Mouse (Mus musculus) hindbrain, embryonic 14.5 days (tissue): ENCODE results near the gene Slc4a1ap. TPM values are rescaled to one million over a fixed set of nuclear protein-coding genes. Genes with fewer than 3 reads are reported as not detected.
A peak's percentile ranks its signal among the peaks of the same experiment; 100 is the strongest.
"Not testable (repeated sequence)": the region's sequence is repeated elsewhere in the genome, so short reads cannot be mapped to it uniquely, and the experiment has no call there.

Source experiments
- ATAC-seq: fragments of 200-750 bp; cut with Nextera tagmentation; 2 replicates; pipeline ENCODE4 v1.8.0; 2017; ENCODE audit warnings: moderate number of reproducible peaks, mild to moderate bottlenecking, moderate TSS enrichment, moderate library complexity; ENCODE audit not compliant: low FRiP score
- DNase-seq: peaks from one replicate; pipeline ENCODE4 v3.0.0-alpha.2; 2015; ENCODE audit warnings: low spot score
- H3K27ac ChIP-seq: fragments of 300-500 bp; sonication (generic); 2 replicates; pipeline ENCODE4 v1.5.1; 2014; ENCODE audit warnings: mild to moderate bottlenecking, moderate library complexity
- H3K27me3 ChIP-seq: fragments of 300-500 bp; sonication (generic); 2 replicates; pipeline ENCODE4 v1.6.1; 2014; ENCODE audit warnings: mild to moderate bottlenecking, low read length, mixed read lengths; ENCODE audit not compliant: control insufficient read depth, insufficient read depth
- H3K36me3 ChIP-seq: fragments of 300-500 bp; sonication (generic); replicated peaks from 2 replicates; pipeline ENCODE4 v1.6.1; 2014; ENCODE audit not compliant: control insufficient read depth, insufficient read depth
- H3K4me1 ChIP-seq: fragments of 300-500 bp; sonication (generic); replicated peaks from 2 replicates; pipeline ENCODE4 v1.6.1; 2014; ENCODE audit warnings: antibody characterized with exemption, low read length, mixed read lengths; ENCODE audit not compliant: control insufficient read depth, insufficient read depth
- H3K4me2 ChIP-seq: fragments of 300-500 bp; sonication (generic); replicated peaks from 2 replicates; pipeline ENCODE4 v1.6.1; 2014; ENCODE audit warnings: mild to moderate bottlenecking, moderate library complexity
- H3K4me3 ChIP-seq: fragments of 300-500 bp; sonication (generic); replicated peaks from 2 replicates; pipeline ENCODE4 v1.5.1; 2014; ENCODE audit warnings: mild to moderate bottlenecking, low read length
- H3K9ac ChIP-seq: fragments of 300-500 bp; sonication (generic); 2 replicates; pipeline ENCODE4 v1.6.1; 2014
- H3K9me3 ChIP-seq: fragments of 300-500 bp; sonication (generic); 2 replicates; pipeline ENCODE4 v1.6.1; 2016; ENCODE audit warnings: low read length; ENCODE audit not compliant: control insufficient read depth
- WGBS: fragments of 180-500 bp; shearing (Covaris S2); extraction: QIAGEN DNeasy Blood & Tissue Kit; methylation state at CpG from one replicate; pipeline ENCODE4 v1.1.7; 2014; 5-methylcytosine and 5-hydroxymethylcytosine counted together
- polyA plus RNA-seq: library from polyadenylated mRNA; unstranded; fragments of >200 nt; fragmentation: Nextera tagmentation; extraction: Ambion mirVana; gene quantifications from 2 replicates; pipeline ENCODE4 v1.2.1, GENCODE M21; 2014

The Slc4a1ap gene
- polyA plus RNA-seq, 1 experiment from 2014 or later: 31.8 TPM

DNA sequence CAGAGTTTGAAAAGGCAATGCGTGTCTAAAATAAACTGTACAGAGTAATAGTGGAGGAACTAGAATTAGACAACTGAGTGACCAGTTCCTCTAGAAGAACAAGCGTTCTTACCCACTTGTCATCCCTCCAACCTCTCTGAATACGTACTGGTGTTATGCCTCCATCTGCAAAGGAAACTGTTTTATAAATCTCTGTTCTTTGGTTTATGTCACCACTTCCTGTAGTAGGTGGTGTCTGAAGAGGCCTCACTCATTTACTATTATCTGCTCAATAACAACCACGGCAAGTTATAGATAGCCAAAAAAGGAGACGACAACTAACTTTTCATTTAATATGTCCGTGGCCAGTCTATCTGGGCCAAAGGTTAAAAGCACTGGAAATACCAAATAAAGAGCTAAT lies 6.2 kb upstream of the Slc4a1ap start:
- no peak overlapping the region for H3K9ac ChIP-seq
- ATAC-seq (no peak), DNase-seq (no peak)
- peaks cover 2% of the 10 kb centered on the region; the same call in 1 of the 2 replicates for H3K4me1 ChIP-seq
- 94% methylated on average over 6 of the region's 6 CpGs for WGBS
- H3K4me3 ChIP-seq: no peak overlapping the region
- no peak overlapping the region for H3K4me2 ChIP-seq
- no peaks in the 10 kb centered on the region for H3K27me3 ChIP-seq
- no peak overlapping the region for H3K27ac ChIP-seq
- H3K9me3 ChIP-seq: no peaks in the 10 kb centered on the region
- H3K36me3 ChIP-seq: peaks cover 77% of the 10 kb centered on the region

DNA sequence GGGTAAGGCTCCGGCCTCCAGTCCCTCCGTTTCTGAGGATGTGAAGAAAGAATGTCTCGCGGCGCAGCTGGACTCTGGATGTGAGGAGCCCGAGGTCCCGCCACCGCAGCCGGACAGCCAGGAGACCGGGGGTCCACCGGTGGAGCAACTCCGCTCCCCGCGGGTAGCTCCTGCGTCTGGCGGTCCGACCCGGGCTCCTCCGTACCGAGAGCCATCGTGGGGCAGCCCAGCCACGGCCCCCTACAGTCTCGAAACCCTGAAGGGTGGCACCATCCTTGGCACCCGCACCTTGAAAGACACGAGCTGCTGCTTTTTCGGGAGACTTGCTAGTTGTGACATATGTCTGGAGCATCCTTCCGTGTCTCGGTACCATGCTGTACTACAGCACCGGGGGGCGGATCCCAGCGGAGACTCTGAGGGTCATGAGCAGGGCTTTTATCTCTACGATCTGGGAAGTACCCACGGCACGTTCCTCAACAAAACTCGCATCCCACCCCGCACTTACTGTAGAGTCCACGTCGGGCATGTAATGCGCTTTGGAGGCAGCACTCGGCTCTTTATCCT lies 404 bp downstream of the Slc4a1ap start:
- H3K9me3 ChIP-seq: no peaks in the 10 kb centered on the region
- peaks cover 27% of the 10 kb centered on the region for H3K4me1 ChIP-seq
- peak overlapping the region; percentile 95 for H3K4me2 ChIP-seq
- H3K27me3 ChIP-seq: no peaks in the 10 kb centered on the region
- H3K4me3 ChIP-seq: peak overlapping the region; percentile 74
- peak overlapping the region; percentile 75 for H3K9ac ChIP-seq
- ATAC-seq (peak; percentile 8; the same call in 1 of the 2 replicates), DNase-seq (no peak)
- no peak overlapping the region for H3K27ac ChIP-seq
- peaks cover 40% of the 10 kb centered on the region for H3K36me3 ChIP-seq
- WGBS: 5% methylated on average over 40 of the region's 40 CpGs

DNA sequence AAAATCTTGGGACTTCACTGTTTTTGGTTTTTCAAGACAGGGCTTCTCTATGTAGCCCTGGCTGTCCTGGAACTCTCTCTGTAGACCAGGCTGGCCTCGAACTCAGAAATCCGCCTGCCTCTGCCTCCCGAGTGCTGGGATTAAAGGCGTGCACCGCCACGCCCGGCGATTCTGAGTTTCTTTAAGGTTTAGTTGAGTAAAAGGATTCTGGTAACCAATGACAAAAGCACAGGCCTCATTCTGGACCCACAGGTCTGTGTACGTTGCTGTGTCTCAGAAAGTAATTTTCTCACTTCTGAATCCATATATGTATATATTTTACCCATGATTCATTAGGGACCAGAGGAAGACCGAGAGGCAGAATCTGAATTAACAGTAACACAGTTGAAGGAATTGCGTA lies 912 bp downstream of the Slc4a1ap start, which contains the start of gene Supt7l:
Gene Supt7l (minus strand): TSS at position 101 of the 400 bp plus-strand sequence.
- 81% methylated on average over 11 of the region's 11 CpGs for WGBS
- DNase-seq, H3K9me3 ChIP-seq, ATAC-seq, H3K27me3 ChIP-seq: not testable (repeated sequence)
- peaks cover 40% of the 10 kb centered on the region for H3K36me3 ChIP-seq
- H3K4me2 ChIP-seq: peak within 1 kb of the TSS; percentile 95
- peak within 1 kb of the TSS; percentile 75 for H3K9ac ChIP-seq
- H3K4me3 ChIP-seq: peak within 1 kb of the TSS; percentile 74
- H3K4me1 ChIP-seq: peaks cover 27% of the 10 kb centered on the region
- peak within 1 kb of the TSS; percentile 60; the same call in 1 of the 2 replicates for H3K27ac ChIP-seq

DNA sequence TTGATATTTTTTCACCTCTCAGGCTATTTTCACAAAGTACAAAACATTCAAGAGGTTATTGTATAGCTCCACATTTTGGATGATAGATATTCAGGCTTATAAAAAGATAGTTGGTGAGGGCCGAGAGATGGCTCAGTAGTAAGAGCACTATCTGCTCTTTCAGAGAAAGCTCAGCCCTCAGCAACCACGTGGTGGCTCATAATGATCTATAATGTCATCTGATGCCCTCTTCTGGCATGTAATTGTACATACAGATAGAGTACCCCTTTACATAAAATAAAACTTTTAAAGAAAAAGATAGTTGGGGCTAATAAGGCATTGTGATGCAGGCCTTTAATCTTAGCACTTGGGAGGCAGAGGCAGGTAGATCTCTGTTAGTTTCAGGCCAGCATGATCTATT lies 1.8 kb downstream of the Slc4a1ap start:
- Histone ChIP-seq H3K27ac (no peak overlapping the region), H3K9me3 (no peaks in the 10 kb centered on the region), H3K36me3 (peaks cover 41% of the 10 kb centered on the region), H3K4me3 (no peak overlapping the region), H3K9ac (no peak overlapping the region), H3K4me1 (peaks cover 27% of the 10 kb centered on the region), H3K27me3 (no peaks in the 10 kb centered on the region), H3K4me2 (peak overlapping the region; percentile 95; the same call in 1 of the 2 replicates)
- no peak for ATAC-seq
- no peak for DNase-seq
- 64% methylated on average over 2 of the region's 2 CpGs for WGBS

DNA sequence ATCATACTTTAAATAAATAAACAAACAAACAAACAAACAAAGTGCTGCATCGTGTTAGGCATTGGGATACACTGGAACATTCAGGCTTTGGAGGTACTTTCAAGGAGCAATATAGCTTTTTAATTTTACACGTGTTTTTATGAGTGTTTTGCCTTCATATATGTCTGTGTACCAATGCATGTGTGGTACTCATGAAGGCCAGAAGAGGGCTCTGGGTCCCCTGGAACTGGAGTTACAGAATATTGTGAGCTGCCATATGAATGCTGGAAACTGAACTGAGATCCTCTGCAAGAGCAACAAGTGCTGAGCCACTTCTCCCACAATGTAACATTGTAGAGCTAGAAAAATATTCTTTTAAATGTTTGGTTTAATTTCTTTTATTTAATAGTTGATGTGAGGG lies 8.4 kb downstream of the Slc4a1ap start:
- Histone ChIP-seq H3K27ac (no peak overlapping the region), H3K36me3 (peaks cover 93% of the 10 kb centered on the region), H3K4me3 (no peak overlapping the region), H3K27me3 (no peaks in the 10 kb centered on the region), H3K4me1 (no peaks in the 10 kb centered on the region), H3K9ac (no peak overlapping the region), H3K9me3 (no peaks in the 10 kb centered on the region), H3K4me2 (no peak overlapping the region)
- no peak for ATAC-seq
- DNase-seq: no peak
- 89% methylated on average over 2 of the region's 2 CpGs for WGBS

DNA sequence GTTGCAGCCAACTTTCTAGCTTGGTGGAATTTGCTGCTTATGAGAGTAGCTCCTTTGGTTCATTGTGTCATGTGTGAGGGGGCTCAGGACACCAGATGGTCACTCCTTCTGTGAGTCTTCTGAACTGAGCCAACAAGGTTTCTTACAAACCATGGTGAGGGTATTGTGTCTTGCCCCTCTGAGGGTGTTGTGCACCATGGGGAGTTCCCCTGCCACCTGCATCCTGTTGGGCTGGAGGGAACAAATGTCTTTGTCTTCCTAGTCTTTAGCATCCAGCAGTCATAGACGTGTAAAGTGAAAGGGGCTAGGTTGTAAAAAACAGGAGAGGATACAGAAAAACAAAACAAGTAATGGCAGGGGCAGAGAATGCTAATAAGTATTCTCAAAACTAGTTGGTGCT lies 32.6 kb downstream of the Slc4a1ap start:
- 29% methylated on average over 1 of the region's 1 CpGs for WGBS
- H3K27ac ChIP-seq: no peak overlapping the region
- H3K4me1 ChIP-seq: no peaks in the 10 kb centered on the region
- H3K36me3 ChIP-seq: peaks cover 53% of the 10 kb centered on the region
- H3K4me2 ChIP-seq: no peak overlapping the region
- no peaks in the 10 kb centered on the region for H3K9me3 ChIP-seq
- no peak for ATAC-seq
- DNase-seq: no peak
- no peak overlapping the region for H3K4me3 ChIP-seq
- H3K27me3 ChIP-seq: no peaks in the 10 kb centered on the region
- no peak overlapping the region for H3K9ac ChIP-seq

DNA sequence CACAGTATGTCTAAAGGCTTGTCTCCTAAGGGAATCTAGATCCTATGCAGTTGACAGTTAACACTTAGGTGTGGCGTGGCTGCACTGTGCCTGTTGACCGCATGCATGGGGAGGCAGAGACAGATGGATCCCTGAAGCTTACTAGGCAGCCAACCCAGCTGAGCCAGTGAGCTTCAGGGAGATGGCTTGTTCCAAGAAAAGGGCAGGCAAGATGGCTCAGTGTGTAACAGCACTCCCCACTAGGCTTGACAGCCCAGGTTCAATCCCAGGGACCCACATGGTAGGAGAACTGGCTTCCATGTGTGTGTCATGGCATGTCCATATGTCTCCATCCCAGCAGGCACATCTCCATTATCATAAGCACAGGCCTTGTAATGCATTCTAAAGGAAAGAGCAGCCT lies 33.6 kb downstream of the Slc4a1ap start:
- WGBS: 94% methylated on average over 2 of the region's 2 CpGs
- DNase-seq (no peak), ATAC-seq (no peak)
- H3K9me3 ChIP-seq: no peaks in the 10 kb centered on the region
- H3K27ac ChIP-seq: no peak overlapping the region
- H3K4me3 ChIP-seq: no peak overlapping the region
- no peak overlapping the region for H3K9ac ChIP-seq
- no peaks in the 10 kb centered on the region for H3K27me3 ChIP-seq
- no peaks in the 10 kb centered on the region for H3K4me1 ChIP-seq
- peaks cover 45% of the 10 kb centered on the region for H3K36me3 ChIP-seq
- no peak overlapping the region for H3K4me2 ChIP-seq

DNA sequence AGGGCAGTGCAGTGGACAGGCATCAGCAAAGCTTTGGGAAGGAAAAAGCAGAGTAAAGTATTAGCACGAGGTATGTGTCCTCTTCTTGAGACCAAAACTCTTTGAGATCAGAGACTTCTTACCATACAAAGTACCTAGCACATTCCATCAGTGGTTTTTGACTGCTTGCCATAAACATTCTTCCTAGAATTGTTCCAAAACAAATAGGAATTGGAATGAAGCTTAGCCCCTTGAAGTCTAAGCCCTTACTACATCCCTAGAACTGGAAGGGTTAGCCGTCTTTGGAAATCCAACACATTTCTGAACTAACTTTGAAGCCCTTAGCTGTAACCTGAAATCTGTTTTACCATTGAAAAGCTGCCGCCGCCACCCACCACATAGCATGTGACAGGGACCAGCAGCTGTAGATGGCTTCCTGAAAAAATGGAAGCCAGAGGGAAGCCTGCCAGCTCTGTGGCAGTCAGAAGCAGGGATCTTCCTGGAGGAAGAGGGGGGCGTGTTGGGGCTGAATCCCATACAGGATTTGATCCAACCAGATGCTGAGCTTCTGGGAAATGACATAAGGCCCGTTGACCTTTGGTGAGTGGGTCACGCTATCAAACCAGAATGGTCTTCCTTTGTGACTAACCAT lies 35.4 kb downstream of the Slc4a1ap start:
- no peak overlapping the region for H3K4me3 ChIP-seq
- ATAC-seq (no peak), DNase-seq (no peak)
- peaks cover 31% of the 10 kb centered on the region for H3K36me3 ChIP-seq
- H3K4me1 ChIP-seq: no peaks in the 10 kb centered on the region
- no peak overlapping the region for H3K4me2 ChIP-seq
- no peaks in the 10 kb centered on the region for H3K27me3 ChIP-seq
- H3K9me3 ChIP-seq: no peaks in the 10 kb centered on the region
- H3K27ac ChIP-seq: no peak overlapping the region
- no peak overlapping the region for H3K9ac ChIP-seq
- 91% methylated on average over 7 of the region's 7 CpGs for WGBS

DNA sequence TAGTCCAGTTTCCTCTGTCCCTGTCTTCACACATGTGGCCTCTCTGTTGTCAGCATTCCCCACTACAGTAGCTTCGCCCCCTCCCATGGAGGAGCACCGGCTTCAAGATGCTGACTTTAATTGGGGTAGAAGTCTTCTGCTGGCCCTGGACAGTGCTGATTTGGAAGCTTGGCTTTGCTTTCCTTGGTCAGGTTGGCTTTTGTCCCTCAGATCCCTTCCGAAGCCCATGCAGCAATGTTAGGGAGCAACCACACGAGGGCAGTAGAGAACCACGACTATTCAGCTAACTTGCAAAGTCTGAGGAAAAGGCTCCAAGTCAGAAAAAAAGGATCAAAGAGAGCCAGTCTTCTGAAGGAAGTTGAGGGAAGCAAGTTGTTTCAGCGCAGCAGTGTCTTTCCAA lies 36.7 kb downstream of the Slc4a1ap start:
- Histone ChIP-seq H3K9ac (no peak overlapping the region), H3K36me3 (peaks cover 20% of the 10 kb centered on the region; the same call in 1 of the 2 replicates), H3K27ac (no peak overlapping the region), H3K4me2 (no peak overlapping the region), H3K4me3 (no peak overlapping the region), H3K27me3 (no peaks in the 10 kb centered on the region), H3K4me1 (no peaks in the 10 kb centered on the region), H3K9me3 (no peaks in the 10 kb centered on the region)
- peak; percentile 93 for DNase-seq
- 13% methylated on average over 6 of the region's 6 CpGs for WGBS
- peak; percentile 11; the same call in 1 of the 2 replicates for ATAC-seq
